Mouse (Mus musculus) neural tube, embryonic 13.5 days (tissue): ENCODE results near the gene Crlf2. TPM values are rescaled to one million over a fixed set of nuclear protein-coding genes. Genes with fewer than 3 reads are reported as not detected.

Experiments used
- ATAC-seq: fragments of 200-750 bp; cut with Nextera tagmentation; 2 replicates; pipeline ENCODE4 v1.8.0; 2017; ENCODE audit warnings: low read depth, mild to moderate bottlenecking, moderate TSS enrichment, moderate library complexity
- H3K27ac ChIP-seq: fragments of 300-500 bp; sonication (generic); replicated peaks from 2 replicates; pipeline ENCODE4 v1.5.1; 2015; ENCODE audit warnings: moderate library complexity, mild to moderate bottlenecking, inconsistent platforms
- H3K27me3 ChIP-seq: fragments of 300-500 bp; sonication (generic); 2 replicates; pipeline ENCODE4 v1.6.1; 2015; ENCODE audit warnings: mild to moderate bottlenecking, inconsistent platforms
- H3K36me3 ChIP-seq: fragments of 300-500 bp; sonication (generic); 2 replicates; pipeline ENCODE4 v1.6.1; 2015; ENCODE audit warnings: mild to moderate bottlenecking, inconsistent platforms
- H3K4me1 ChIP-seq: fragments of 300-500 bp; sonication (generic); replicated peaks from 2 replicates; pipeline ENCODE4 v1.6.1; 2015; ENCODE audit warnings: inconsistent platforms
- H3K4me2 ChIP-seq: fragments of 300-500 bp; sonication (generic); 2 replicates; pipeline ENCODE4 v1.6.1; 2015; ENCODE audit warnings: inconsistent platforms, mild to moderate bottlenecking, moderate library complexity
- H3K4me3 ChIP-seq: fragments of 300-500 bp; sonication (generic); 2 replicates; pipeline ENCODE4 v1.5.1; 2015; ENCODE audit warnings: mild to moderate bottlenecking, inconsistent platforms
- H3K9ac ChIP-seq: fragments of 300-500 bp; sonication (generic); 2 replicates; pipeline ENCODE4 v1.6.1; 2015; ENCODE audit warnings: moderate library complexity, mild to moderate bottlenecking, inconsistent platforms
- H3K9me3 ChIP-seq: fragments of 300-500 bp; sonication (generic); 2 replicates; pipeline ENCODE4 v1.6.1; 2016; ENCODE audit warnings: inconsistent platforms
- WGBS: fragments of 180-500 bp; shearing (Covaris S2); methylation state at CpG from one replicate; pipeline ENCODE4 v1.1.7; 2015; 5-methylcytosine and 5-hydroxymethylcytosine counted together
- polyA plus RNA-seq: library from polyadenylated mRNA; unstranded; fragments of >200 nt; fragmentation: Nextera tagmentation; extraction: Ambion mirVana; gene quantifications from 2 replicates; pipeline ENCODE4 v1.2.1, GENCODE M21; 2015

Gene Crlf2
- polyA plus RNA-seq, 1 experiment from 2014 or later = 14.6 TPM

DNA sequence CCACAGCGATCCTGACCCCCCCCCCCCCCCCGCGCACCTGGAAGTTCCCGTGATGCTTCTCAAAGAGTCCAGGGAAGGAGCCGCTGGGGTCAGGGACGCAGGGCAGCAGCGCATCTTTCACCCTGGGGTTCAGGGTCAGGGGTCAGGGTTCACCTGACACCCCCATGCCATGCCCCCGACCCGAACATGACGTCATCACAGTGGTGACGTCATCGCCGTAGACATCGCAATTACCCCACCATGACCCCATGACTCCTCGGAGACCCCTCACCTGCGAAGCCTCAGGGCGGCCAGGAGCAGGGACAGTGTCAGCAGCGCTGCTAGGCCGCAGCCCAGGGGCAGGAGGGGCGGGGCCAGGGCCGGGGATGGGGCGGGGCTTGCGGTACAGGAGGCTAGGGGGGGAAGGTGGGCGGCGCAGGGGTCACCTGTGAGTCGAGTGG, 3.5 kb downstream of the Crlf2 start:
- H3K4me1 ChIP-seq = no peaks in the 10 kb centered on the region
- 85% methylated on average over 21 of the region's 26 CpGs for WGBS
- no peak overlapping the region for H3K27ac ChIP-seq
- H3K9ac ChIP-seq = no peak overlapping the region
- no peak overlapping the region for H3K4me2 ChIP-seq
- H3K9me3 ChIP-seq = peaks cover 52% of the 10 kb centered on the region
- H3K27me3 ChIP-seq = no peaks in the 10 kb centered on the region
- H3K4me3 ChIP-seq = no peak overlapping the region
- ATAC-seq = no peak
- peaks cover 30% of the 10 kb centered on the region for H3K36me3 ChIP-seq

DNA sequence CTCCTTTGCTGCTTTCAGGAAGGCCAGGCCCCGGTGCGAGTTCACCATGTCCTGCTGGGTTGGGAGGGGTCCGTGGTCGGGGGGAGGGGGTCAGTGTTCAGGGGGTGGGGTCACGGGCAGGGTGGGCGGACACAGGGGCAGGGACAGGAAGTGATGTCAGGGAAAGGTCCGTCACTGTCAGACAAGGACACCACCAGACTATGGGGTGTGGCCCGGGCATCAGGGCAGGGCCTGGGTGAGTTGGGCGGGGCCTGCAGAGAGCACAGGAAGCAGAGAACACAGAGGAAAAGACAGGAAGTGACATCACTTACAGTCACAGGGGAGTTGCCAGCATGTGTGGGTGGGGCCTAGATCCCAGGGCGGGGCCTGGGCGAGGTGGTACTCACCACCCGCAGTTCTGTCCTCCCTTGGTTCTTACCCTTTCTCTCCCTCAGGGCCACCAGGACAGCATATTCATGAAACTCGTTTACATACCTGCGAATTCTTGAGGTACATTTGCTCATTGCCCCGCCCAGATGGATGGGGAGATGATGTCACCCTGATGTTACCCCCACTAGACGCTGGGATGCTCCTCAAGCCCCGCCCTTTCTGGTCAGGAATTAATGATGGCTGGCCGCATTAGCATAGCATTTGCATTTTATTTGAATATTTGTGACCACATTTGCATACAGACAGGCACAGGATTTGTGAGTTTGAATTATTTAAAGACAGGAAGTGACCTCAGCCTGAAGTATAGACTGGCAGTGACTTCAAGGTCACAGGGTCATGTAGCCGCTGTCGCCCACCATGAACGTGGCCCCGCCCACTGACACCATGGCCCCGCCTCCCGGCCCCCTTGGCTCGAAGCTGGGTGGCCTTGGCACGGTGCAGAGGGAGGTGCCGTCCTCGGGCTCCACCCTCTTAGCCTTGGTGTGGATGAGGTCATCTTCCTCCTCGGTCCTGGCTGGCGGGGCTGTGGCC, 4.4 kb downstream of the Crlf2 start:
- 85% methylated on average over 30 of the region's 30 CpGs for WGBS
- Histone ChIP-seq H3K4me3 (no peak overlapping the region), H3K27ac (no peak overlapping the region), H3K27me3 (no peaks in the 10 kb centered on the region), H3K4me2 (no peak overlapping the region), H3K36me3 (peaks cover 30% of the 10 kb centered on the region), H3K9ac (no peak overlapping the region), H3K9me3 (peaks cover 52% of the 10 kb centered on the region), H3K4me1 (no peaks in the 10 kb centered on the region)
- no peak for ATAC-seq

DNA sequence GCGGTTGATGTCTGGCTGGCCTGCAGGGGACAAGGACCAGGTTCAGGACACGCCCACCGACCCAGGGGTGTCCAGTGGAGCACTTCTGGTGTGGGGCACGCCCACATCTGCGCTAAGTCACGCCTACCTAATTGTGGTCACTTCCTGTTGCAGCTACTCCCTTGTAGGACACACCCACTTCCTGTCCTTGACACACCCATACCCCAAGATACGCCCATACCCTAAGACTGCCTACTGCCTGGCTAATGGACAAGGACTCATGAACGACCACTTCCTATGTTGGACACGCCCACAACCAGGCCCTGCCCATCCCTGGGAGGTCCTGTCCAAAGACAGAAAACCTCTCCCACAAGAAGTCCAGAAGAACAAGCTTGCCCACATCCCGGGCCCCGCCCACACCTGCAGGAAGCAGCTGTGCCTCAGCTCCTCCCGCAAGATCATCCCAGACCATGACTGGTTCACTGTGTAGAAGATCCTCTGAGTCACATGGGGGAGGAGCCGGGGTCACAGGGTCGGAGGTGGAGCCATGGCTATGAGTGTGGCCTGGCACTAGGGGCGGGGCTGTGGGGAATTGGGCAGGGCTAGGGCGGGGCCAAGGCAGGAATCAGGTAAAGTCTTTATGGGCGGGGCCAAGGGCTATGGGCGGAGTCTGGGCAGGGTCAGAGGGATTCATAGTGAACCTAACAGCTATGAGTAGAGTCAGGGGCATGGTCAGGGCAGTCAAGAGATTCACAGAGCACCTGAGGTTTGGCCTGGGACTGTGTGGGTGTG, 5.4 kb downstream of the Crlf2 start:
- Histone ChIP-seq H3K27me3 (no peaks in the 10 kb centered on the region), H3K27ac (no peak overlapping the region), H3K9me3 (peaks cover 52% of the 10 kb centered on the region), H3K9ac (no peak overlapping the region), H3K4me2 (no peak overlapping the region), H3K4me1 (no peaks in the 10 kb centered on the region), H3K36me3 (peaks cover 30% of the 10 kb centered on the region), H3K4me3 (no peak overlapping the region)
- 65% methylated on average over 18 of the region's 18 CpGs for WGBS
- no peak for ATAC-seq

DNA sequence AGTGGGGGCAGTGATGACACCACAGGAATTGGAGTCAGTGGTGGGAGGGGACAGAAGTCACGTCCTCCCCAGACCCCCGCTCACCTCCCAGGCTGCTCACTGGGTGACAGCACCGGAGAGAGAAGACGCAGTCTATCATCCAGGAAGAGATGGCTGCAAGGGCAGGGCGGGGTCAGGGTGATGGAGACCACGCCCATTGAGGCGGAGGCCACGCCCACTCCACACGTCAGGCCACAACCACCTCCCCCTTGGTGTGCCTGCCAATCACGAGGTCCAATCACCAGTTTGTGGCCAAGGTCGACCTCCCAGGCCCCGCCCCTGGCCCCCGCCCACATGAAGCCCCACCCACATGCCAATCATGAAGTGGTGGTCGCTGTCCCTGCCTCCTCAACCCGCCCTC, 6.3 kb downstream of the Crlf2 start:
- no peak overlapping the region for H3K27ac ChIP-seq
- no peak overlapping the region for H3K4me3 ChIP-seq
- H3K27me3 ChIP-seq = no peaks in the 10 kb centered on the region
- H3K4me2 ChIP-seq = no peak overlapping the region
- 76% methylated on average over 15 of the region's 15 CpGs for WGBS
- H3K9me3 ChIP-seq = peaks cover 52% of the 10 kb centered on the region
- H3K36me3 ChIP-seq = peaks cover 30% of the 10 kb centered on the region
- H3K9ac ChIP-seq = no peak overlapping the region
- no peak for ATAC-seq
- H3K4me1 ChIP-seq = no peaks in the 10 kb centered on the region

DNA sequence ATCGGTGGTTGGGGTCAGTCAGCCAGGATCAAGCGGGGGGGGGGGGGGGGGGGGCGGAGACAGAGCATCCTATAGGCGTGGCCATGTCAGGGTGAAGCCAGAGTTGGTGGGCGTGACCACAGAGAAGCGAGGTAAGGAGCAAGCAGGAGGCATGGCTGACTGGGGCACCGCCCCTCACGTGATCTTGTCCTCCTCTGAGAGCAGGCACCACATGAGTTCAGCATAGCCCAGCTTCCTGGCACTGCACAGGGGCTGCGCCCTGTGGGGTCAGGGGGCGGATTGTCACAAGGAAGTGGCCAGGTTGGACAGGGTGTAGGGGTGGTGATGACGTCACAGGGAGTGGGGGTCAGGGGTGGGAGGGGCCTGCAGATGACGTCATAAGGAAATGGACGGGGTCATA, 6.7 kb downstream of the Crlf2 start:
- H3K9ac ChIP-seq = no peak overlapping the region
- H3K4me3 ChIP-seq = no peak overlapping the region
- H3K9me3 ChIP-seq = peaks cover 52% of the 10 kb centered on the region
- no peaks in the 10 kb centered on the region for H3K4me1 ChIP-seq
- peaks cover 30% of the 10 kb centered on the region for H3K36me3 ChIP-seq
- H3K4me2 ChIP-seq = no peak overlapping the region
- 84% methylated on average over 10 of the region's 13 CpGs for WGBS
- H3K27ac ChIP-seq = no peak overlapping the region
- ATAC-seq = no peak
- H3K27me3 ChIP-seq = no peaks in the 10 kb centered on the region

DNA sequence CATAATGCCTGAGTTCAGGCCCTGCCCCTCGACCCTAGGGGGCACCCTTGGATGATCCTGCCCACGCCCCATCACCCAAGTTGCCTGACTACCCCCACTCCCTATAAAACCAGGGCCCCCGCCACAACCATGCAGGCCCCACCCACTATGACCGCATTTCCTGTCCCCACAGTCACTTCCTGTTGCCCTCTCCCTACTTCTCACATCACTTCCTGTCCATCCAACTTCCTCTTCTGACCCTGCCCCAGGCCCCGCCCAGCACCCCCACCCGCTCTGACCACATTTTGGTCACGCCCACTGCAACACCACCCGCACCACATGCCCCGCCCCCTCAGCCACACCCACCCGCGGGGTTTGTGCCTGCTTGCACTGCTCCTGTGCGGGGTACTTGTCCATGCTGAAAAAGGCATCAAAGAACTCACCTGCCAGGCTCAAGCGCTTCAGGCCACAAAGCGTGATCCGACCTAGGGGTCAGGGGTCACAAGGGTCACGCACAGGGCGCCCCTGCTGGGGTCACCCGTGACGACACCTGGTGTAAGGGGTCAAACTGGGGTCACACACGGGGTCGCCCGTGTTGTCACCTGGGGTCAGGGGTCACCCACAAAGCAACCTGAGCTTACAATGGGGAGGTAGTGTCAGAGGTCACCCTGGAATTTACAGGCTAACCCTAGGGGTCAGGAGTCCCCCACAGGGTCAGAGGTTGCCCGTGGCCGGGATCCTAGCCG, 7.6 kb downstream of the Crlf2 start:
- H3K27me3 ChIP-seq = no peaks in the 10 kb centered on the region
- H3K4me1 ChIP-seq = no peaks in the 10 kb centered on the region
- no peak overlapping the region for H3K4me2 ChIP-seq
- peaks cover 28% of the 10 kb centered on the region for H3K36me3 ChIP-seq
- H3K9ac ChIP-seq = no peak overlapping the region
- ATAC-seq = no peak
- WGBS = 92% methylated on average over 25 of the region's 25 CpGs
- no peak overlapping the region for H3K4me3 ChIP-seq
- H3K27ac ChIP-seq = no peak overlapping the region
- peaks cover 56% of the 10 kb centered on the region for H3K9me3 ChIP-seq

DNA sequence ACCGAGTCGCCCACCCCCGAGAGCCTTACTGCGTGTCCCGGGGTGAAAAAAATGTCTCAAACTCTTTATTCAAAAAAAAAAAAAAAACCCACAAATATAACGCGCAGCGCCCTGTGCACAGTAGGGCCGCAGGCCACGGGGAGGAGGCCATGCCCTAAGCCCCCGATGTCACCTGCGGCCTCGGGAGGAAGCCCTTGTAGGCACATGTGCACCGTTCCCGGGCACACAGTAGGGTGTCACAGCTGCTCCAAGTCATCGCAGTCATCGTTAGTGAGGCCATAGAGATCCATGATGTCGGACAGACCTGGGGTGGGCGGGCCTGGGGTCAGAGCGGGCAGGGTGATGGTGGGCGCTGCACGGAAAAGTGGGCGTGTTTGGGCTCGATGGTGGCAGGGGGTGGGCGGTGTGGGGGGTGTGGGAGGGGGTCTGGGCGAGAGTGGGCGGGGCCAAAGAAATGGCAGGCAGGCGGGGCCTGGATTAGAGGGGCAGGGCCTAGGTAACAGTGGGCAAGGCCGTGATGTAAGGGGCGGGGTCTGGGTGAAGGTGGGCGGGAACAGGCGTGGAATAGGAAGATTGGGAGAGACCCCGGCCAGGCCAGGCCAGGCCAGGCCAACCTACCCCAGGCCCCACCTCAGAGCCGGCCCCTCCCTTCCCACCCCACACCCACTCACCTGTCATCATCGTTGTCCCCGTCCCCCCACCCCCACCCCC, 8.4 kb downstream of the Crlf2 start:
- peaks cover 20% of the 10 kb centered on the region for H3K36me3 ChIP-seq
- H3K27me3 ChIP-seq = no peaks in the 10 kb centered on the region
- no peak overlapping the region for H3K4me2 ChIP-seq
- no peak overlapping the region for H3K27ac ChIP-seq
- WGBS = 85% methylated on average over 32 of the region's 36 CpGs
- H3K9ac ChIP-seq = no peak overlapping the region
- no peaks in the 10 kb centered on the region for H3K4me1 ChIP-seq
- no peak overlapping the region for H3K4me3 ChIP-seq
- peaks cover 48% of the 10 kb centered on the region for H3K9me3 ChIP-seq
- no peak for ATAC-seq

DNA sequence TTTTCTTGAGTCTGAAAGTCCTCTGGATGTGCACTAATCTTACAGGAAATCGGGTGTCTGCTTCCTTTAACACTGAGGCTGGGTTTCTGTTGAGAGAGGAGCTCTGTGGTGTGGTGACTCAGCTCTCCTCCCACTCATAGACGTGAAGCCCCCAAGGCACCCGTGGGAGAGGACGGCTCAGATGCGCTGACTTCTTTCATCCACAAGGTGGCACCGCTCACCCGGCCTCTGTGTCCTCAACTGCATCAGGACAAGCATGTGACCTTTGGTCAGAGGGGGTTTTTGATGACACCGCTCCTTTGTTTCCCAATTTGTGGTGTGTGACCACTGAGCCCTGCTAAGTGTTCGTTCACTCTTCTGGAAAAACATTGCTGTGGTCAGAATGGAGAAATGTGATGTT, 10.1 kb downstream of the Crlf2 start:
- Histone ChIP-seq H3K9ac (no peak overlapping the region), H3K27ac (no peak overlapping the region), H3K36me3 (peaks cover 6% of the 10 kb centered on the region), H3K4me2 (no peak overlapping the region), H3K9me3 (peaks cover 35% of the 10 kb centered on the region), H3K4me1 (no peaks in the 10 kb centered on the region), H3K4me3 (no peak overlapping the region), H3K27me3 (no peaks in the 10 kb centered on the region)
- no peak for ATAC-seq
- WGBS = 71% methylated on average over 9 of the region's 9 CpGs

DNA sequence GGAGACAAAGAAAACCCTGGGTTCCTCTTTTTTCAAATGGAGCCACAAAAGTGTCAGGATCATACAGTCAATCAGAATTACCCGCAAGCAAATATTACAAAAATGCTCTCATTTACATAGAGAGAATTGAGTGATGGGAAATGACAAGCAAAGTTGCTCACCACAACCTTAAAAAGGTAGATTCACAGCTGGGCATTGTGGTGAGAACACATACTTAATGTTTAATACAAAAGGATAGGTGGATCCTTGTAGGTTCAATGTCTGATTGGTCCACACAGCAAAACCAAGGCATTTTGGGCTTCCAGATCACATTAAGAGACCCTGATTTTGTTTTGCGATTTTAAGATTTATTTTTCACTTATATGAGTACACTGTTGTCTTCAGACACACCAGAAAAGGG, 11.7 kb downstream of the Crlf2 start:
- Histone ChIP-seq H3K27ac (no peak overlapping the region), H3K27me3 (no peaks in the 10 kb centered on the region), H3K9ac (no peak overlapping the region), H3K9me3 (peaks cover 22% of the 10 kb centered on the region), H3K4me2 (no peak overlapping the region), H3K36me3 (peaks cover 6% of the 10 kb centered on the region), H3K4me1 (no peaks in the 10 kb centered on the region), H3K4me3 (no peak overlapping the region)
- 67% methylated on average over 2 of the region's 2 CpGs for WGBS
- no peak for ATAC-seq

DNA sequence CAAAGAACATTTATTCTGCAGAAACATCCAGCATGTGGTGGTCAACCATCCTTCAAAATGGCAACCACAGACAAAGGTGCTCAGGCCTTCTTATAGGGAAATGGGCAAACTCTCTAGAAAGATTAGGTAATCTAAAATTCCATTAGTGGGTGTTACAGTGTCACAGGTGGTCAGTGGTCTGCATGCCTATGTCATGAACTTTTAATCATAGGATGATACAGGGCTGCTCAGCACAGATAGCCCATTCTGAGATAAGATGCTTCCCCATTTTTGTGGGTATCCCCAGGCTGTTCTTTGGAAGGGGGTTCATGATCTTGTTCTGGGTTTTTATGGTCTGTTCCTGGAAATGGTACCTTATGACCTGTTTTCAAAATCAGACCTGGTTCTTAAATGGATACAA, 49.1 kb downstream of the Crlf2 start:
- no peak overlapping the region for H3K4me2 ChIP-seq
- ATAC-seq = no peak
- H3K9me3 ChIP-seq = no peaks in the 10 kb centered on the region

DNA sequence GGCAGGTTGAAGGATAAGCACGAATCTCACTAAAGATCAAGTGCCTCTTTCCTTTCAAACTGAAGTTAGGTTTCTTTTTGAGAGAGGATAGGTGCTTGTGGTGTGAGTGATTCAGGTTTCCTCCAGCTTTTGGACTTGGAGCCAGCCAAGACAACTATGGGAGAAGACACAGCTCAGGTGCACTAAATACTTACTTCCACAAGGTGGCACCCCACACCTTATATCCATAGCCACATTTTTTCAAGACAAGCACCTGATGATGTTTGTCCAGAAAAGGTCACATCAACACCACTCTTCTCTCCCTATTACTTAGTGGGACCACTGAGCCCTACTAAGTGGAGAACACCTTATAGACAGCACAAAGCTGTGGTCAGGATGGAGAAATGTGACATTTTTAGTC, 52.1 kb downstream of the Crlf2 start:
- 8% methylated on average over 1 of the region's 1 CpGs for WGBS
- H3K4me3 ChIP-seq = no peak overlapping the region
- no peaks in the 10 kb centered on the region for H3K27me3 ChIP-seq
- ATAC-seq = no peak
- no peaks in the 10 kb centered on the region for H3K4me1 ChIP-seq
- no peak overlapping the region for H3K4me2 ChIP-seq
- H3K9me3 ChIP-seq = peaks cover 5% of the 10 kb centered on the region; the same call in 1 of the 2 replicates
- H3K27ac ChIP-seq = no peak overlapping the region
- H3K9ac ChIP-seq = no peak overlapping the region
- no peaks in the 10 kb centered on the region for H3K36me3 ChIP-seq

More for the DNA sequence above, 49.1 kb downstream of the Crlf2 start:
- no peak overlapping the region for H3K27ac ChIP-seq
- no peak overlapping the region for H3K4me3 ChIP-seq
- no peak overlapping the region for H3K9ac ChIP-seq
- H3K36me3 ChIP-seq = no peaks in the 10 kb centered on the region
- no peaks in the 10 kb centered on the region for H3K4me1 ChIP-seq
- no peaks in the 10 kb centered on the region for H3K27me3 ChIP-seq
